Mouse (Mus musculus) gastrocnemius, postnatal 14 days (tissue): Measurements from ENCODE around the gene Wdr70. TPM values are rescaled to one million over a fixed set of nuclear protein-coding genes. Genes with fewer than 3 reads are reported as not detected.

Source experiments
- DNase-seq: peaks from one replicate; pipeline ENCODE4 v3.0.0; 2021; ENCODE audit warnings: mixed read lengths
- intact Hi-C: fragments of 180-260 bp; cut with DNase I; formaldehyde crosslinking; loops from one replicate; pipeline ENCODE4 v1.15.1; 2025; ENCODE audit warnings: low total_unique reads
- total RNA-seq, 2 experiments: library from RNA; stranded (reverse); gene quantifications; 2 replicates each; pipeline ENCODE4 v1.2.3; 2021

Gene Wdr70
- total RNA-seq, 2 experiments from 2014 or later: 24.5 to 25.7 TPM

GRCm38 (mm10) chr15:7956899-7957298 is 142.1 kb downstream of the Wdr70 start:
- DNase-seq: no peak
- intact Hi-C loops: no loop called here

- no peak for DNase-seq
- intact Hi-C loops: no loop called here
Observed at GRCm38 (mm10) chr15:7950561-7950960, 148.4 kb downstream of the Wdr70 start.

- no peak for DNase-seq
- intact Hi-C loops: no loop called here
Observed at GRCm38 (mm10) chr15:7941690-7942089, 157.3 kb downstream of the Wdr70 start.

- DNase-seq: no peak
- intact Hi-C loops: no loop called here
Observed at GRCm38 (mm10) chr15:7935571-7936165, 163.3 kb downstream of the Wdr70 start.

GRCm38 (mm10) chr15:7934580-7934979 is 164.4 kb downstream of the Wdr70 start:
- no peak for DNase-seq
- intact Hi-C loops: no loop called here

GRCm38 (mm10) chr15:7934105-7934504 is 164.9 kb downstream of the Wdr70 start:
- DNase-seq: peak; percentile 69
- intact Hi-C loops: no loop called here

GRCm38 (mm10) chr15:7931605-7932008 is 167.4 kb downstream of the Wdr70 start:
- peak; percentile 80 for DNase-seq
- intact Hi-C loops: no loop called here

- no peak for DNase-seq
- intact Hi-C loops: no loop called here
Observed at GRCm38 (mm10) chr15:7925382-7925781, 173.6 kb downstream of the Wdr70 start.

- DNase-seq: no peak
- intact Hi-C loops: no loop called here
Observed at GRCm38 (mm10) chr15:7923281-7923680, 175.7 kb downstream of the Wdr70 start.

GRCm38 (mm10) chr15:7922291-7923037 is 176.5 kb downstream of the Wdr70 start:
- intact Hi-C loops: no loop called here

GRCm38 (mm10) chr15:7921124-7921523 is 177.9 kb downstream of the Wdr70 start:
- intact Hi-C loops: no loop called here
- no peak for DNase-seq

More at GRCm38 (mm10) chr15:7922291-7923037, 176.5 kb downstream of the Wdr70 start:
- DNase-seq: no peak

- intact Hi-C loops: no loop called here
- no peak for DNase-seq
Observed at GRCm38 (mm10) chr15:7906491-7907035, 192.4 kb downstream of the Wdr70 start.

- intact Hi-C loops: no loop called here
- DNase-seq: no peak
Observed at GRCm38 (mm10) chr15:7899286-7899685, 199.7 kb downstream of the Wdr70 start.

- DNase-seq: no peak
- intact Hi-C loops: no loop called here
Observed at GRCm38 (mm10) chr15:7891547-7892282, 207.3 kb downstream of the Wdr70 start.

GRCm38 (mm10) chr15:7890286-7890685 is 208.7 kb downstream of the Wdr70 start:
- intact Hi-C loops: no loop called here
- no peak for DNase-seq

GRCm38 (mm10) chr15:7889362-7889674 is 209.7 kb downstream of the Wdr70 start:
- no peak for DNase-seq
- intact Hi-C loops: no loop called here

GRCm38 (mm10) chr15:7888617-7889361 is 210.2 kb downstream of the Wdr70 start:
- no peak for DNase-seq
- intact Hi-C loops: no loop called here

GRCm38 (mm10) chr15:7886591-7886990 is 212.4 kb downstream of the Wdr70 start:
- intact Hi-C loops: no loop called here
- DNase-seq: no peak

- intact Hi-C loops: no loop called here
- peak; percentile 26 for DNase-seq
Observed at GRCm38 (mm10) chr15:7885106-7885505, 213.9 kb downstream of the Wdr70 start.

- DNase-seq: no peak
- intact Hi-C loops: no loop called here
Observed at GRCm38 (mm10) chr15:7884181-7884580, 214.8 kb downstream of the Wdr70 start.
